Mouse (Mus musculus): ENCODE data around the gene Tgif1. TPM values are rescaled to one million over a fixed set of nuclear protein-coding genes. Genes with fewer than 3 reads are reported as not detected.

Tgif1 gene
- polyA plus RNA-seq, 1 experiment from 2014 or later = 16.4 TPM

DNA sequence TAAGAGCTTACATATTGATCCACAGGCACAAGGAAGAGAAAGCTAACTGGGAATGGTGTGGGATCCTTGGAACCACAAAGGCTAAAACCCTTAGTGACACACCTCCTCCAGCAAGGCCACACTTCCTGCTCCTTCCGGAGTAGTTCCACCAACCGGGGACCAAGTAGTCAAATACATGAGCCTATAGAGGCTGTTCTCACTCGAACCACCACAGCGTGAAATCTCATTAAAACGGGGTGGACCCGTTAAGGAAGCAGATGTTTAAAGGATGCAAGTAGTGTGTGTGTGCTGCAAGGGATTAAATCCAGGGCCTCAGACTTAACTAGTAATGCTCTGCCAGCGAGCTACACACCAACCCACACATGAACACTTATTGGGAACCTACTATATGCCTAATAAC lies 27.8 kb upstream of the Tgif1 start:
- no peak for ATAC-seq
- WGBS (ENCODE audit: insufficient replicate concordance) = 67% methylated on average over 7 of the region's 7 CpGs
- no peaks in the 10 kb centered on the region for H3K4me1 ChIP-seq (ENCODE audit: insufficient read depth)
- no peak for TF ChIP-seq CTCF (IDR thresholded peaks at IDR 0.05; ENCODE audit: low read depth)
- no peak for TF ChIP-seq EP300 (IDR thresholded peaks at IDR 0.05; ENCODE audit: low read depth)
- H3K9me3 ChIP-seq (ENCODE audit: low read length) = no peaks in the 10 kb centered on the region
- no peaks in the 10 kb centered on the region for H3K36me3 ChIP-seq (replicated peaks; ENCODE audit: insufficient read depth, low read length)
- no peak overlapping the region for H3K4me3 ChIP-seq (ENCODE audit: low read depth, low read length)
- H3K27me3 ChIP-seq (ENCODE audit: insufficient read depth, low read length) = no peaks in the 10 kb centered on the region
- no peak for DNase-seq
- no peak overlapping the region for H3K27ac ChIP-seq (ENCODE audit: low read depth)
- H3K4me2 ChIP-seq (ENCODE audit: low read depth, low read length) = no peak overlapping the region
- H3K9ac ChIP-seq (replicated peaks) = no peak overlapping the region

DNA sequence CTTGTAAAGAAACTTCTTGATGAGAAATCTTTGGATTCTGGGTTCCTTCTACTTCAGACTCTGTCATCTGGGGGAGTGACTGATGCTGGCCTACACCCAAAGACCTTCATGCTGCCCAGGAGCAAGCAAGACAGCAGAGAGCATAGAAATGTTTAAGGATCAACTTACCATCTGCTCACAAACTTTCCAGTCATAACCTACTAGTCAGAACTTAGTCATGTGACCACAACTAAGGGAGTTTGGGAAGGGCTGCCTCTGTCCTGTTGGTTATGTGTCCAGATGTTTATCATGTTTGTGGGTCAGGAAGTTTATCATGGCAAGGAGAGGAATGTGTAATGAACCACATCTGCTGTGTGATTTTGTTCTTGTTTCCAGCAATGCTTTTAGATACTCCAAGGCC lies 24.9 kb upstream of the Tgif1 start:
- TF ChIP-seq CTCF (IDR thresholded peaks at IDR 0.05; ENCODE audit: low read depth) (no peak), EP300 (IDR thresholded peaks at IDR 0.05; ENCODE audit: low read depth) (no peak)
- H3K9me3 ChIP-seq (ENCODE audit: low read length) = no peaks in the 10 kb centered on the region
- H3K9ac ChIP-seq (replicated peaks) = no peak overlapping the region
- no peak overlapping the region for H3K4me2 ChIP-seq (ENCODE audit: low read depth, low read length)
- H3K4me3 ChIP-seq (ENCODE audit: low read depth, low read length) = no peak overlapping the region
- ATAC-seq = no peak
- 0 out of 2 replicates have a peak, but pooled peaks cover 4% of the 10 kb centered on the region for H3K4me1 ChIP-seq (ENCODE audit: insufficient read depth)
- DNase-seq = no peak
- H3K36me3 ChIP-seq (replicated peaks; ENCODE audit: insufficient read depth, low read length) = no peaks in the 10 kb centered on the region
- H3K27ac ChIP-seq (ENCODE audit: low read depth) = no peak overlapping the region
- no peaks in the 10 kb centered on the region for H3K27me3 ChIP-seq (ENCODE audit: insufficient read depth, low read length)

DNA sequence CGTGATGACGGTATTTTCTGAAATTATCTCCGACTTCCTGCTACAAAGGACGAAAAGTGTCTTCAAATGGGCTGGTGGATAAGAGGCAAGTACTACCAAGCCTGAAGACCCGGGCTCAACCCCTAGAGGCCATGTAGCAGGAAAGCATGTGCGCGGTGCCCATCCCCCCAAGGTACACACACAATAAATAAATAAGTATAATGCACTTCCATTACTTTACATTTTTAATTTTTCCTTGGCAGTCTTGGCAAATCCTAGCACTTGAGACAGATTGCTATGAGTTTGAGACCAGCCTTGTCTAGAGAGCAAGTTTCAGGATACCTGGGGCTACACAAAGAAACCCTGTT lies 20.4 kb upstream of the Tgif1 start:
- Histone ChIP-seq H3K27me3 (ENCODE audit: insufficient read depth, low read length) (no peaks in the 10 kb centered on the region), H3K27ac (ENCODE audit: low read depth) (peak overlapping the region; percentile 31), H3K36me3 (replicated peaks; ENCODE audit: insufficient read depth, low read length) (no peaks in the 10 kb centered on the region), H3K4me1 (ENCODE audit: insufficient read depth) (0 out of 2 replicates have a peak, but pooled peaks cover 13% of the 10 kb centered on the region), H3K9me3 (ENCODE audit: low read length) (no peaks in the 10 kb centered on the region), H3K4me2 (ENCODE audit: low read depth, low read length) (peak overlapping the region; percentile 63), H3K4me3 (ENCODE audit: low read depth, low read length) (peak overlapping the region; percentile 31), H3K9ac (replicated peaks) (no peak overlapping the region)
- TF ChIP-seq CTCF (IDR thresholded peaks at IDR 0.05; ENCODE audit: low read depth) (no peak), EP300 (IDR thresholded peaks at IDR 0.05; ENCODE audit: low read depth) (no peak)
- ATAC-seq (peak; percentile 70), DNase-seq (no peak)
- 45% methylated on average over 7 of the region's 7 CpGs for WGBS (ENCODE audit: insufficient replicate concordance)

DNA sequence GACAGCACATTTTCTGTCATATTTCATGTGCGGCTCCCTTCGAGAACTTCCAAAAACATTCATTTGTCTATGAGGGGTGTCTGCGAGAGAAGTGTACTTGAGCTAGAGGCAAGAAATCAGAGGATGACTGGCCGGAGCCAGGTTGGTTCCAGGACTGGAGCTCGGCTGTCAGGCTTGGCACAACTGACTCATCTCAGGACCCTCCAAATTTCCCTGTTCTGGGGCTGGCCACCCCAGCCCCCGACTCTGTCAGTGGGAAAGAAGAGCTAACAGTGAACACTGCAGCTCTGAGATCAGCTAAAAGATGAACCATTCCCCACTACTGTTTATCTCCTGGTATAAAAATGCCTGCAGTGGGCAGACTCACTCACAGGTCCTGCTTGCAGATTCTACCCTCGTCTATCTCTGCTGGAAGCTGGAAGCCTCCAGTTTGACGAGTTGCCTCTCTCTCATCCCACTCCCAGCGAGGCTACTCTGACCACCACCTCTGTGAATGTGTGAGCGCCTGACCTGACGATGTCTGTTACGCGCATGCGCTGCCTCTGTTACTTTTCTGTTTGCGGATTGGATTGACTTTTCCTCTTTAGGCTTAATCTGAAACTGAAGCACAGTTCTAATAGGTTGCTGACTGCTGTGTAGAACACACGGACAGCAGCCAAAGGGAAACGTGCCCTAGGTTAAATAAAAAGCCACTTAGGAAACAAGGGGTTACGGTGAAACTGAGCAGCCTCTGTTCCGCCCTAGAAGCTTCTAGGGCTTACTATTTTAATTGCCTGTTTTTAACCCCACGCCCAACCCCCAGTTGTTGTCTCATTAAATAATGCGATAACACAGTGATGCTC lies 19.8 kb upstream of the Tgif1 start:
- H3K9ac ChIP-seq (replicated peaks) = no peak overlapping the region
- peak; percentile 85 for ATAC-seq

DNA sequence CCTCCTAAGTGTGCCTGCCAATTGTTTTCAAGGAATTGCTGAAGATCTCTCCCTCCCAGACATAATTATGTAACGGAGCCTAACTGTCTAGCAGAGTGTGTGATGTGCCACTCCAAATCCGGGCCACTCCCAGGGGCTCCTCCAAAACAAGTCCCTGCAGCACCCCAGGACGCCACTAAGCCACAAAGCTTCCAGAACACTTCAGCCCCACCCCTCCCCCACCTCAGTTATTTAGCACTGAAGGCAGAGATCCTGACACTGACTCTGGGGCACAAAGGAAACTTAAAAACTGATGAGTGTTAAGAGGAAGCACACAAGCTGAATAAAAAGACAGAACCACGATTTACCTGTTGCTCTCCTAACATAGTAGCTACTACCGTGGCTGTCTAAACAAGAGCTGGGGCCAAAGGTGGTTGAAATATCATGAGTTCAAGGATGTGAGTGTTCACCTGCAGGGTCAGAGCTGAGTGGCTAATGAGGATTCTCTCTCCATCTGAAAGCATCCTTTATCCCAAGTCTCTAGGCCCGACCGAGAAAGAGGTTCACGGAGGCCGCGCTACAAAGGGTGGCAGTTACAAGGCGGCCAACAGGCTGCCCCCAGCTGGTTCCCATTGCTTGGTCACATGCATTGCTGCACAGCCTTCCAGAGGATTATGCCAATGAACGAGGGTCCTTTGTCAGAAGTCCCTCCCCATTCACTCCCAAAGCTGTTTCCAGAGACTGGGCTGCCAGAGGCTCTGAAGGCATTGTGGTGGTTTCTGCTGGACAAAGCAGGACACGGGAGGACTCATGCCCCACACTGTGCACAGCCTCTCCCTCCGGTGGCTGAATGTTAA lies 19.0 kb upstream of the Tgif1 start:
- 0 out of 2 replicates have a peak overlapping the region, but pooled peaks have one; percentile 63 for H3K4me2 ChIP-seq (ENCODE audit: low read depth, low read length)
- TF ChIP-seq EP300 (IDR thresholded peaks at IDR 0.05; ENCODE audit: low read depth) (no peak), CTCF (IDR thresholded peaks at IDR 0.05; ENCODE audit: low read depth) (no peak)
- 35% methylated on average over 14 of the region's 14 CpGs for WGBS (ENCODE audit: insufficient replicate concordance)
- H3K4me3 ChIP-seq (ENCODE audit: low read depth, low read length) = no peak overlapping the region
- H3K27ac ChIP-seq (ENCODE audit: low read depth) = no peak overlapping the region
- DNase-seq = no peak
- no peaks in the 10 kb centered on the region for H3K36me3 ChIP-seq (replicated peaks; ENCODE audit: insufficient read depth, low read length)
- no peaks in the 10 kb centered on the region for H3K9me3 ChIP-seq (ENCODE audit: low read length)
- ATAC-seq = no peak
- no peak overlapping the region for H3K9ac ChIP-seq (replicated peaks)
- no peaks in the 10 kb centered on the region for H3K27me3 ChIP-seq (ENCODE audit: insufficient read depth, low read length)
- 0 out of 2 replicates have a peak, but pooled peaks cover 13% of the 10 kb centered on the region for H3K4me1 ChIP-seq (ENCODE audit: insufficient read depth)

More for the DNA sequence above, 19.8 kb upstream of the Tgif1 start:
- TF ChIP-seq CTCF (IDR thresholded peaks at IDR 0.05; ENCODE audit: low read depth) = no peak
- no peak for TF ChIP-seq EP300 (IDR thresholded peaks at IDR 0.05; ENCODE audit: low read depth)
- no peaks in the 10 kb centered on the region for H3K9me3 ChIP-seq (ENCODE audit: low read length)
- peak overlapping the region; percentile 63 for H3K4me2 ChIP-seq (ENCODE audit: low read depth, low read length)
- H3K4me1 ChIP-seq (ENCODE audit: insufficient read depth) = 0 out of 2 replicates have a peak, but pooled peaks cover 13% of the 10 kb centered on the region
- no peaks in the 10 kb centered on the region for H3K27me3 ChIP-seq (ENCODE audit: insufficient read depth, low read length)
- peak overlapping the region; percentile 31 for H3K27ac ChIP-seq (ENCODE audit: low read depth)
- peak overlapping the region; percentile 31 for H3K4me3 ChIP-seq (ENCODE audit: low read depth, low read length)
- no peaks in the 10 kb centered on the region for H3K36me3 ChIP-seq (replicated peaks; ENCODE audit: insufficient read depth, low read length)
- DNase-seq = peak; percentile 44
- 45% methylated on average over 21 of the region's 21 CpGs for WGBS (ENCODE audit: insufficient replicate concordance)

DNA sequence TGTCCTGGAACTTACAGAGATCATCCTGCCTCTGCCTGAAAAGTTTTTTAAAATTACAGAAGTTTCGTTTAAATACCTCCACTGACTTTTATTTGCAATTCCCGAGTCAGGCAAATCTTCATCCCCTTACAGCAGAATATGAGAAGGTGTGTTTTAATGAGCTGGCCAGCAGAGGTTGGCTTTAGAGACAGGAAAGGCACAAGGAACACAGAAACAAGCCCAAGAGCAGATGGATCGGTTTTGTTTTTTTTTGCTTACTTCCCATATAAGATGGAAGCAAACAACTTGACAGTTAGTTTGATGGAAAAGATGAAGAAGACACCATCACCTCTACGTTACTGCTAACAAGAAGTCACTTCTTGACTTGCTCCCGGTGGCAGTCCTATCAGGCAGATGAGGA lies 18.3 kb upstream of the Tgif1 start:
- Histone ChIP-seq H3K27me3 (ENCODE audit: insufficient read depth, low read length) (no peaks in the 10 kb centered on the region), H3K9me3 (ENCODE audit: low read length) (no peaks in the 10 kb centered on the region), H3K27ac (ENCODE audit: low read depth) (no peak overlapping the region), H3K36me3 (replicated peaks; ENCODE audit: insufficient read depth, low read length) (no peaks in the 10 kb centered on the region), H3K4me2 (ENCODE audit: low read depth, low read length) (no peak overlapping the region), H3K4me3 (ENCODE audit: low read depth, low read length) (no peak overlapping the region), H3K4me1 (ENCODE audit: insufficient read depth) (0 out of 2 replicates have a peak, but pooled peaks cover 13% of the 10 kb centered on the region), H3K9ac (replicated peaks) (no peak overlapping the region)
- no peak for TF ChIP-seq CTCF (IDR thresholded peaks at IDR 0.05; ENCODE audit: low read depth)
- no peak for TF ChIP-seq EP300 (IDR thresholded peaks at IDR 0.05; ENCODE audit: low read depth)
- WGBS (ENCODE audit: insufficient replicate concordance) = 58% methylated on average over 5 of the region's 5 CpGs
- ATAC-seq = no peak
- no peak for DNase-seq

All from liver, postnatal 0 days (tissue).